Mouse (Mus musculus) stomach, embryonic 14.5 days (tissue): ENCODE measurements around the gene Vac14. TPM values are rescaled to one million over a fixed set of nuclear protein-coding genes. Genes with fewer than 3 reads are reported as not detected.
A peak's percentile ranks its signal among the peaks of the same experiment; 100 is the strongest.

Experiments
- ATAC-seq: fragments of 200-750 bp; cut with Nextera tagmentation; 2 replicates; pipeline ENCODE4 v1.8.0; 2017; ENCODE audit warnings: low read depth, moderate TSS enrichment; ENCODE audit not compliant: insufficient number of reproducible peaks, insufficient read depth, low FRiP score
- H3K27ac ChIP-seq: fragments of 300-500 bp; sonication (generic); 2 replicates; pipeline ENCODE4 v1.5.1; 2014; ENCODE audit warnings: mild to moderate bottlenecking, low read length, moderate library complexity, mixed read lengths
- H3K27me3 ChIP-seq: fragments of 300-500 bp; sonication (generic); 2 replicates; pipeline ENCODE4 v1.6.1; 2014; ENCODE audit warnings: low read length, control low read depth, mixed read lengths; ENCODE audit not compliant: control insufficient read depth, insufficient read depth
- H3K36me3 ChIP-seq: fragments of 300-500 bp; sonication (generic); 2 replicates; pipeline ENCODE4 v1.6.1; 2014; ENCODE audit warnings: mild to moderate bottlenecking, control low read depth, low read length, moderate library complexity, mixed read lengths; ENCODE audit not compliant: control insufficient read depth, insufficient read depth
- H3K4me1 ChIP-seq: fragments of 300-500 bp; sonication (generic); 2 replicates; pipeline ENCODE4 v1.6.1; 2014; ENCODE audit warnings: low read length, control low read depth, mixed read lengths; ENCODE audit not compliant: control insufficient read depth, insufficient read depth
- H3K4me2 ChIP-seq: fragments of 300-500 bp; sonication (generic); replicated peaks from 2 replicates; pipeline ENCODE4 v1.6.1; 2014; ENCODE audit warnings: low read depth, low read length, control low read depth
- H3K4me3 ChIP-seq: fragments of 300-500 bp; sonication (generic); 2 replicates; pipeline ENCODE4 v1.5.1; 2014; ENCODE audit warnings: low read depth, low read length, control low read depth
- H3K9ac ChIP-seq: fragments of 300-500 bp; sonication (generic); replicated peaks from 2 replicates; pipeline ENCODE4 v1.6.1; 2014; ENCODE audit warnings: low read depth, mild to moderate bottlenecking, control low read depth, low read length, moderate library complexity, mixed read lengths
- H3K9me3 ChIP-seq: fragments of 300-500 bp; sonication (generic); 2 replicates; pipeline ENCODE4 v1.6.1; 2016; ENCODE audit warnings: low read depth, low read length, control low read depth; ENCODE audit not compliant: control insufficient read depth
- WGBS: fragments of 180-500 bp; shearing (Covaris S2); extraction: QIAGEN DNeasy Blood & Tissue Kit; methylation state at CpG from one replicate; pipeline ENCODE4 v1.1.7; 2014; 5-methylcytosine and 5-hydroxymethylcytosine counted together
- polyA plus RNA-seq: library from polyadenylated mRNA; unstranded; fragments of >200 nt; fragmentation: Nextera tagmentation; extraction: Ambion mirVana; gene quantifications from 2 replicates; pipeline ENCODE4 v1.2.1, GENCODE M21; 2014

The Vac14 gene
- polyA plus RNA-seq, 1 experiment from 2014 or later = 18.7 TPM

DNA sequence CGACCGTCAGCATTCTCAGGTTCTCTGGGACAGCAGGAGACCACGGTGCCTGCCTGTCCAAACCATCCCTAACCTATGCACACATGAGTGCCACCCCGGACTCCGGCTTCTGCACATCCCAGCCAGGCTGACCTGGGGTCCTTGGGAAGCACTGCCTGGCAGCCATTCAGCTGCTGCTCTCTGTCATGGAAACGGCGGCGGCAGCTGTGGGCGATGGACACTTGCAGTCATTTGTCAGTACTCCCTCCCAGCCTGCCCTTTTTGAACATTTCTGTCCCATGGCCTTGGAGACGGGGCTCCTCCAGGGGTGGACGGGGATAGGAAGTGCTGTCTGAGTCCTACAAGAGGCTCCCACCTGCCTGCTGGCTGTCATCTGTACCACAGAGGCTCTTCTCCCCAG lies 90.0 kb downstream of the Vac14 start:
- no peak for ATAC-seq
- Histone ChIP-seq H3K9ac (no peak overlapping the region), H3K36me3 (peaks cover under 1% of the 10 kb centered on the region; the same call in 1 of the 2 replicates), H3K27me3 (no peaks in the 10 kb centered on the region), H3K4me2 (no peak overlapping the region), H3K9me3 (no peaks in the 10 kb centered on the region), H3K4me1 (peaks cover 26% of the 10 kb centered on the region), H3K4me3 (no peak overlapping the region), H3K27ac (no peak overlapping the region)
- 74% methylated on average over 11 of the region's 11 CpGs for WGBS

DNA sequence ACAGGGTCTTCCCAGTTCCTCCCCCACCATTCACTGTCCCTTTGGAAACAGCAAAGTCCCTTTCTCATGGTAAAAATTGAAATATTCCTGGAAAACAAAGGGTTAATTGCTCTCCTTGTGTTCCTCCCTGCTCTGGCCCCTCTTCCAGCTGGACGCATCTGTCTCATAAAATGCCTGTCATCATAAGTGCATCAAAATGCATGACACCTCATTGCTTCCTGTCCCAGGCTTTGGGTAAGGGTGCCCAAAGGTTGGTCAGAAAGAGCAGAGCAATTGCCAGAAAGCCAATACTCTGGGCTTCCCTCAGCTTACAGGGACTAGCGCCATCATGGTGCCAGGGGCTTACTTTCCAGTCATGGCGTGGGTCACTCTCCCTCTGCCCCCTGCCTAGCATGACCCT lies 92.2 kb downstream of the Vac14 start:
- no peak for ATAC-seq
- peak overlapping the region; percentile 40 for H3K27ac ChIP-seq
- peaks cover 9% of the 10 kb centered on the region for H3K36me3 ChIP-seq
- no peaks in the 10 kb centered on the region for H3K9me3 ChIP-seq
- H3K4me2 ChIP-seq = no peak overlapping the region
- no peak overlapping the region for H3K4me3 ChIP-seq
- 56% methylated on average over 3 of the region's 3 CpGs for WGBS
- H3K27me3 ChIP-seq = no peaks in the 10 kb centered on the region
- H3K4me1 ChIP-seq = peaks cover 17% of the 10 kb centered on the region
- H3K9ac ChIP-seq = no peak overlapping the region

DNA sequence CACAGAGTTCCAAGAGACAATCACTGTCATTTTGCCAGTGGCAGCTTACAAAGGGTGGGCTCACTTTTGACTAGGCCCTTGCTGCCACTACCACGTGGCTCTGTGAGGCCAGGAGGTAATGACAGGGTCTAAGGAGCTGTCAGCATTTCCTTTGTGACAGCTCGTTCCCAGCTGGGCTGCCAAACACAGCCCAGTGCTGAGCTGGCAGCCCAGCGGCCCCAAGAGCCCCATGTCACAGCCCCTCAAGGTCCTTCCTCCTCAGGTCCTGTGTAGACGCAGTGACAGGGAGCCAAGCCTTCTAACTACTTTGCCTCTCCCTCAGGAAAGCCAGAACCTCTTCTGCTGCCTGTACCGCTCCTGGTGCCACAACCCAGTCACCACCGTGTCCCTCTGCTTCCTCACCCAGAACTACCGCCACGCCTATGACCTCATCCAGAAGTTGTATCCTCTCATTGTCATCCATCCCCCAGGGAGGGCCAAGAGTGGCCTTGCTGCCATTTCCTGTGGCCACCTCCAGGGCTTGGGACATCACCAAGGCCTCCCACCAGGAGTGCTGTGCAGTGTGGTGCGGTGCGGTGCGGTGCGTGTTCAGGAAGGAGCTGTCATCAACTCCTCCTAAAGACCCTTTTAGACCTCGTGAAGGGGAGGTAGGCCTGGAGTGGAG lies 93.0 kb downstream of the Vac14 start:
- WGBS = 75% methylated on average over 13 of the region's 13 CpGs
- Histone ChIP-seq H3K27ac (peak overlapping the region; percentile 35), H3K36me3 (peaks cover 9% of the 10 kb centered on the region), H3K9me3 (no peaks in the 10 kb centered on the region), H3K27me3 (no peaks in the 10 kb centered on the region), H3K4me3 (no peak overlapping the region), H3K4me2 (no peak overlapping the region), H3K4me1 (peaks cover 22% of the 10 kb centered on the region), H3K9ac (no peak overlapping the region)
- ATAC-seq = no peak

DNA sequence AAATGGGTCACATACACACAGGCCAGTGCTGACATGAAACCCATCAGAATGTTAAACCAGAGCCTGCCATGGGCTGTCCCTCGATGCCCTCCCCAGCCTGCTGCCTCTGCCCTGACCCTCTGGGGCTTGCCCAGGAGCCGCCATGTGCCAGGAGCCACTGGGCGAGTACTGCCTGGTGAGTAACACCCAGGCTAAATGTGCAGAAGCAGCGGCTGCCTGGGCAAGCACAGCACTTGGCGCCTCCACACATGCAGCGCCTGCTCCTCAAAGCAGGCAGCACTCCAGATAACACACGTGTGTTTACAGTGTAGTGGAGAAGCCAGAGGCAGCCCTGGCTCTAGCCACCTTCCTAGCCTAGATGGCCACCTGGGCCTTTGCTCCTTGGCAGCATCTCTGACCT lies 94.7 kb downstream of the Vac14 start:
- Histone ChIP-seq H3K4me2 (no peak overlapping the region), H3K9me3 (no peaks in the 10 kb centered on the region), H3K27ac (no peak overlapping the region), H3K36me3 (peaks cover 9% of the 10 kb centered on the region), H3K27me3 (no peaks in the 10 kb centered on the region), H3K4me3 (no peak overlapping the region), H3K4me1 (peaks cover 39% of the 10 kb centered on the region), H3K9ac (no peak overlapping the region)
- ATAC-seq = no peak
- WGBS = 88% methylated on average over 7 of the region's 7 CpGs

DNA sequence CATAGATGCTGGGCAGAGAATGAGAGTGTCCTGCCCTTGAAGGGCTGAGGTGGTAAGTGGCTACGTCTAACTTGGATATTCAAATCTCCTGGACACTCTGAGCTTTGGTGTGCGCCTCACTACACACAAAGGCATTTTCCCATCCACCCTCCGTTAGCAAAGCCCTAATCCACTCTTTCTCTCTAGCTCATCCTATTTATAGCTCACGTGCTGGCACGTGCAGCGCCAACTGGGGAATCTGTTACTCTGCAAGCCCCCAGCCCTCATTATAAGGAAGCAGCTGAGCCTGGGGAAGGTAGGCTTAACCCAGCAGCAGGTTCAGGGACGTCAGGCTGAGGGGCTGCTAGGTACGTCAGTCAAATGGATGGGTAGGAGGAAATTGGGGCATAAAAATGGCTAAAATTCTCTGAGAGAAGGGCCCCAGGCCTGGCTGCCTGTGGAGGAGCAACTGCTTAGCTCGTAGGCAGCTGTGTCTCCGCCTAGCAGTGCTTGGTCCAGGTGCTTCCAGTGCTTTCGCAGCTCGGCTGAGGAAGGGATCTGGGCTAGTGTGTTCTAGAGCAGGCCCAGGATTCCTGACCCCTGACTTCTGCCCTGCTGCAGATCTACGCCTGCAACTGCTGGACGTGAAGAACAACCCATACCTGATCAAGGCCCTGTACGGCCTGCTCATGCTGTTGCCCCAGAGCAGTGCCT lies 96.6 kb downstream of the Vac14 start:
- Histone ChIP-seq H3K9ac (no peak overlapping the region), H3K27me3 (no peaks in the 10 kb centered on the region), H3K27ac (peak overlapping the region; percentile 84), H3K4me1 (peaks cover 58% of the 10 kb centered on the region), H3K9me3 (no peaks in the 10 kb centered on the region), H3K4me2 (no peak overlapping the region), H3K36me3 (peaks cover 9% of the 10 kb centered on the region), H3K4me3 (no peak overlapping the region)
- ATAC-seq = no peak
- WGBS = 77% methylated on average over 15 of the region's 15 CpGs

DNA sequence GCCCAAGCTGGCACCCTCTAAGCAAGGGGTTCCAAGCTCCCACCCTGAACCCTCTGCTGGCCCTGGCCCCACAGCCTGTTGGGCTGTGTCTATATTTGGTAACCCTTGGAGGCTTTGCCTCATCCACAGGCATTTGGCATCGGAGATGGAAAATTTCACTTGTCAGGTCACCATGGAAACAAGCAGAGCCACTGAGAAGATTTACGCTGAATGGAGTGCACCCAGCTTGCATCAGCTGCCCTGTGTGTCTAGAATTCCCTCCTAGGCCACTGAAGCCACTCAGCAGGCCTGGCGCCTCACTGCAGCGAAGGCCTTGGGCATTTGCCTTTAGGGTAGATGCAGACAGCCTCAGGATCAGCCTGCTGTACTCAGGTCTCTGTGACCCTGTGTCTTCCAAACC lies 97.7 kb downstream of the Vac14 start:
- Histone ChIP-seq H3K4me2 (no peak overlapping the region), H3K27ac (peak overlapping the region; percentile 84), H3K4me1 (peaks cover 57% of the 10 kb centered on the region), H3K9ac (no peak overlapping the region), H3K9me3 (no peaks in the 10 kb centered on the region), H3K36me3 (peaks cover 9% of the 10 kb centered on the region), H3K4me3 (no peak overlapping the region), H3K27me3 (no peaks in the 10 kb centered on the region)
- WGBS = 51% methylated on average over 4 of the region's 4 CpGs
- ATAC-seq = peak; percentile 39; the same call in 1 of the 2 replicates

DNA sequence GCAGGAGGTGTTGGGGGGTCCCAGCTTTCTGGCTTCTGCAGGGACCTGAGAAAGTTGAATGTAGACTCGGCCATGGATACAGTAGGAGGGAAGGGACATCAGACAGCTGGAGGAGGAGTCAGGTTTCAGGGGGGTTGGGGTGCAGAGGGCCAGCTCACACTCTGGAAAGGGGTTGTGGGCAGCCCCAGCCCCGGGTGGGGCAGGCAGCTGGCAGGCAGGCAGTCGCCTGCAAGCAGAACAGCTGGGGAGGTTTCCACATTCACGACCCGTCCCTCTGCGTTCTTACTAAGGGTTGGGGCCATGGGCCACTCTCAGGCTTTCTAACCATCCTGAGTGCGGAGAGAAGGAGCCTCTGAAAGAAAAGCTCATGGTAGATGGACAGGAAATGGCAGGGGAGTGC lies 98.7 kb downstream of the Vac14 start:
- 21% methylated on average over 7 of the region's 7 CpGs for WGBS
- ATAC-seq = no peak
- Histone ChIP-seq H3K4me1 (peaks cover 55% of the 10 kb centered on the region), H3K9ac (no peak overlapping the region), H3K36me3 (peaks cover 9% of the 10 kb centered on the region), H3K4me3 (no peak overlapping the region), H3K4me2 (no peak overlapping the region), H3K27ac (peak overlapping the region; percentile 84), H3K27me3 (no peaks in the 10 kb centered on the region), H3K9me3 (no peaks in the 10 kb centered on the region)

DNA sequence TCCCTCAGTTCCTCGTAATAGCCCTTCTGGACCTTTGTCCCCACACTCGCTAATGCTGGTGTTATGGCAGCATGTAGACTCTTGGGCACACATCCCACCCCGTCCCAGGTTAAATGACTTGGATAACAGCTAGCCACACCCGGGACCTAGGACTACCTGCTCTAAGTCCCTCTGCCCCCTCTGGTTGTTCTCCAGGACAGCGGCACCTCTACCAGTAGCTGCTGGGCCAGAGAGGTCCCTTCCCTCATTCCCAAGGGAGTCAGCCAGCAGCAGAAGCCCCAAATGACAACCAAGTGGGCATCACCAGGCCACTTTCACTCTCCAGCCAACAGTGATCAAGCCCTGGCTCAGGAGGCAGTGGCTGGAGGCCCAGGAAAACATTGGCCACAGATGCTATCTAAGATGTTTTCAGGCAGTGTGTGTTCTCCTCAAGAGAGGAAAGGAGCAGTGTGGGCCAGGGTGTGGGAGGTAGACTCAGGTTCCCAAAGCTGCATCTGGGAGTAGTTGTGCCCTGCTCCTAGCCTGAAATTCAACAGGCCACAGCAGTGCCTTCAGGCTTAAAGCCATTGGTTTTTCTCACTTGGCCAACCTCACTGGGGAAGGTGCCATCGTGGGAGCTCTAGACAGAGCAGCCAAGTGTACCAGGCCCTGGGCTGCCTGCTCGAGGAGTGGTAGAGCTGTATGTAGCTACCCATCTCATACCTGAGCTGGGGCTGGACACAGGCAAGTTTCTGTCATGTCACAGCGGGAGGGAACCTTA lies 100.0 kb downstream of the Vac14 start:
- Histone ChIP-seq H3K4me3 (no peak overlapping the region), H3K9ac (no peak overlapping the region), H3K9me3 (no peaks in the 10 kb centered on the region), H3K4me1 (peaks cover 67% of the 10 kb centered on the region), H3K27me3 (no peaks in the 10 kb centered on the region), H3K4me2 (no peak overlapping the region), H3K27ac (peak overlapping the region; percentile 74; the same call in 1 of the 2 replicates), H3K36me3 (peaks cover 9% of the 10 kb centered on the region)
- 76% methylated on average over 8 of the region's 8 CpGs for WGBS
- ATAC-seq = no peak
